Mouse (Mus musculus) heart, postnatal 0 days (tissue): ENCODE data around the gene Tubb2b.

Experiments
- CTCF ChIP-seq: IDR thresholded peaks from 2 replicates; pipeline ENCODE4 v1.5.1; 2016; ENCODE audit warnings: antibody characterized with exemption, control low read depth, low read depth
- EP300 ChIP-seq: IDR thresholded peaks from 2 replicates; pipeline ENCODE4 v1.6.1; 2016; ENCODE audit warnings: antibody characterized with exemption, low read depth

DNA sequence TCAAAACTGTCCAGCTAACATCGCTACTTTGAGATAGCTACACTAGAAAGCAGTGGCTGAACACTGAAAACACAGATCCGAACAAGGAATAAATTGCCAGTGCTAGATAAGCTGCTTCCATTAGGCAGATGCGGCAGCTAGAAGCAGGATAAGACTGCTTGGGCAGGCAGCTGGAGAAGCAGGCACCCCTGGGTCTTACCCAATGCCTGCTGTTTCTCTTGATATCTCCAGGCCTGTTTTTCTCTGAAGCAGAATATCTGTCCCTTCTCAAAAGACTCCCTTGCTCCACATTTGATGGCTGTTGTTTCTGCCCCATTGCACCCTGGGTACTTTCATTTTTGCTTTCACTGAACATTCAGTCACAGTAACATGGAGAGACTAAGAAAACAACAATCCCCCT lies 29.5 kb downstream of the Tubb2b start:
- TF ChIP-seq CTCF (no peak), EP300 (no peak)
